Mouse (Mus musculus) liver, embryonic 14.5 days (tissue): ENCODE measurements around the gene Zbtb7b.

Experiments used
- CTCF ChIP-seq: IDR thresholded peaks from 2 replicates; pipeline ENCODE4 v1.5.1; 2016; ENCODE audit warnings: antibody characterized with exemption, low read depth, control low read depth
- EP300 ChIP-seq: IDR thresholded peaks from 2 replicates; pipeline ENCODE4 v1.6.1; 2016; ENCODE audit warnings: antibody characterized with exemption, low read depth

DNA sequence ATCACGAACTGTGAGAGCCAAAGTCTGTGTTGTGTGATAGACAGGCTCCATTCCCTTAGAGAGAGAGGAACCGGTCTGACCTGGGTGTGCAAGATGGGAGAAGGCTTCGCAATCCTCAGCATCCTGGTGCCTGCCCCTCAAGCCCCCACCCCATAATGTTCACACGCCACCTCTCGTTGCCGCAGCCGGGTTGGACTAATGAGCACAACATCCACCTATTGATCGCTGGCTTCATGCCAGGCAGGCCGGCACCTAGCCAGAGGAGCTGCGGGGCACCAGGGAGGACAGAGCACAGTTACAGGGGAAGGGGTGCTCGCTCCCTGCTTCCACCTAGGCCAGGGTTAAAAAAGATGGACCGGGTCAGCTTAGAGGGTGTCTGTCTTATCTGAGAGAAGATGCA, 62.1 kb downstream of the Zbtb7b start:
- TF ChIP-seq CTCF (no peak), EP300 (no peak)
